Mouse (Mus musculus): ENCODE results near the gene Cstf1.

DNA sequence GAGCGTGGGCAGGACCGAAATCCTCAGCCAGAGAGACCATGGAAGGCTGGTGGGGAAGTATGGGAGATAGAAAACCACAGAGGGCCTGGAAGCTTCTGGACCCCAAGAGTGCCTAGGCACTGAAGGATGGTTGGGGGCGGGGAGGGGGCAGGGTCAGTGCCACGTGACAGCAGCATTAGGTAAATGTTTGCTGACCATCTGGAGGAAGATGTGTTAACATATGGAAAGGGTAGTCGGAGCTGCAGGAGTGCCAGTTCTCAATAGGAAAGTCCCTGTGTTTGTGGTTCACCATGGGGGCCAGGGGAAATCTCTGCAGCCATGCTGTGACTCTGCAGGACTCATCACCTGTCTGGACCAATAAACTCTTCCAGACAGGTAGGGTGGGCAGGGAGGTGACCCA lies 43.4 kb downstream of the Cstf1 start:
- TF ChIP-seq POLR2A (IDR thresholded peaks at IDR 0.05; ENCODE audit: insufficient read depth, low read length) = no peak
- TF ChIP-seq EP300 (IDR thresholded peaks at IDR 0.05; ENCODE audit: insufficient read depth, low read depth, low read length) = no peak
- no peak for TF ChIP-seq CTCF (IDR thresholded peaks at IDR 0.05; ENCODE audit: low read depth, low read length)

All from ES-Bruce4 (cell line).